Mouse (Mus musculus) thymus, adult 2 months (tissue): ENCODE measurements at regions not wholly inside any gene's neighbourhood (a gene's known extent, or its start where the extent isn't known, plus 50 kb on each side); places are given as distances from the start of the nearest gene placed in this dataset.

Experiments
- DNase-seq: peaks from one replicate; pipeline ENCODE4 v3.0.0; 2021
- H3K27ac ChIP-seq: fragments of 200-500 bp; 2 replicates; pipeline ENCODE4 v1.5.1; 2012; ENCODE audit warnings: low read length, control low read depth; ENCODE audit not compliant: control insufficient read depth, insufficient read depth
- H3K27me3 ChIP-seq: fragments of 200-500 bp; 2 replicates; pipeline ENCODE4 v1.6.1; 2012; ENCODE audit warnings: mild to moderate bottlenecking, low read length, moderate library complexity, mixed read lengths; ENCODE audit not compliant: control insufficient read depth, insufficient read depth
- H3K36me3 ChIP-seq: fragments of 200-500 bp; 2 replicates; pipeline ENCODE4 v1.6.1; 2012; ENCODE audit warnings: mild to moderate bottlenecking, low read length, moderate library complexity; ENCODE audit not compliant: control insufficient read depth, insufficient read depth
- H3K4me1 ChIP-seq: fragments of 200-500 bp; replicated peaks from 2 replicates; pipeline ENCODE4 v1.6.1; 2012; ENCODE audit warnings: low read length; ENCODE audit not compliant: control insufficient read depth, insufficient read depth
- H3K4me3 ChIP-seq: fragments of 200-500 bp; 2 replicates; pipeline ENCODE4 v1.5.1; 2012; ENCODE audit warnings: mild to moderate bottlenecking, low read length, control low read depth, moderate library complexity; ENCODE audit not compliant: control insufficient read depth, insufficient read depth
- CTCF ChIP-seq: fragments of 200-500 bp; IDR thresholded peaks from 2 replicates; pipeline ENCODE4 v1.5.1; 2012; ENCODE audit warnings: mild to moderate bottlenecking, control low read depth, low read length, moderate library complexity, borderline replicate concordance; ENCODE audit not compliant: control insufficient read depth, poor library complexity, insufficient read depth; ENCODE audit errors: extremely low read depth
- POLR2A ChIP-seq: fragments of 200-500 bp; IDR thresholded peaks from 2 replicates; pipeline ENCODE4 v1.6.1; 2012; ENCODE audit warnings: mild to moderate bottlenecking, low read length, control low read depth, moderate library complexity; ENCODE audit not compliant: control insufficient read depth, poor library complexity, insufficient read depth; ENCODE audit errors: extremely low read depth
- WGBS: fragments of 180-500 bp; shearing (Covaris S2); methylation state at CpG from one replicate; pipeline ENCODE4 v1.1.7; 2018; 5-methylcytosine and 5-hydroxymethylcytosine counted together

- no peak for TF ChIP-seq CTCF
- no peak for TF ChIP-seq POLR2A
- no peaks in the 10 kb centered on the region for H3K4me1 ChIP-seq
- no peaks in the 10 kb centered on the region for H3K27me3 ChIP-seq
- 94% methylated on average over 3 of the region's 3 CpGs for WGBS
- no peak overlapping the region for H3K4me3 ChIP-seq
- no peaks in the 10 kb centered on the region for H3K36me3 ChIP-seq
- H3K27ac ChIP-seq: no peak overlapping the region
- DNase-seq: no peak
These were observed 873.2 kb downstream of the Slc22a22 start for GRCm38 (mm10) chr15:56604266-56604665.

GRCm38 (mm10) chr15:56592656-56593055, 884.8 kb downstream of the Slc22a22 start:
- TF ChIP-seq POLR2A (no peak), CTCF (no peak)
- no peak for DNase-seq
- Histone ChIP-seq H3K4me3 (no peak overlapping the region), H3K27me3 (no peaks in the 10 kb centered on the region), H3K4me1 (no peaks in the 10 kb centered on the region), H3K27ac (no peak overlapping the region), H3K36me3 (no peaks in the 10 kb centered on the region)
- 94% methylated on average over 4 of the region's 4 CpGs for WGBS

- no peak overlapping the region for H3K27ac ChIP-seq
- no peaks in the 10 kb centered on the region for H3K4me1 ChIP-seq
- H3K27me3 ChIP-seq: no peaks in the 10 kb centered on the region
- 87% methylated on average over 3 of the region's 3 CpGs for WGBS
- no peak overlapping the region for H3K4me3 ChIP-seq
- TF ChIP-seq POLR2A (no peak), CTCF (no peak)
- DNase-seq: no peak
- H3K36me3 ChIP-seq: no peaks in the 10 kb centered on the region
These were observed 896.5 kb downstream of the Slc22a22 start for GRCm38 (mm10) chr15:56580745-56581515.

GRCm38 (mm10) chr15:56563192-56563591, 914.2 kb downstream of the Slc22a22 start:
- 53% methylated on average over 2 of the region's 2 CpGs for WGBS
- Histone ChIP-seq H3K27me3 (no peaks in the 10 kb centered on the region), H3K27ac (no peak overlapping the region), H3K4me1 (no peaks in the 10 kb centered on the region), H3K36me3 (no peaks in the 10 kb centered on the region), H3K4me3 (no peak overlapping the region)
- TF ChIP-seq POLR2A: no peak
- TF ChIP-seq CTCF: no peak
- DNase-seq: no peak

GRCm38 (mm10) chr15:56562785-56563184, 914.6 kb downstream of the Slc22a22 start:
- 81% methylated on average over 1 of the region's 1 CpGs for WGBS
- no peak for DNase-seq
- TF ChIP-seq POLR2A (no peak), CTCF (no peak)
- no peaks in the 10 kb centered on the region for H3K27me3 ChIP-seq
- no peaks in the 10 kb centered on the region for H3K36me3 ChIP-seq
- H3K4me3 ChIP-seq: no peak overlapping the region
- no peaks in the 10 kb centered on the region for H3K4me1 ChIP-seq
- no peak overlapping the region for H3K27ac ChIP-seq

GRCm38 (mm10) chr15:56562143-56562542, 915.3 kb downstream of the Slc22a22 start:
- Histone ChIP-seq H3K4me1 (no peaks in the 10 kb centered on the region), H3K27me3 (no peaks in the 10 kb centered on the region), H3K36me3 (no peaks in the 10 kb centered on the region), H3K27ac (no peak overlapping the region), H3K4me3 (no peak overlapping the region)
- WGBS: 87% methylated on average over 2 of the region's 2 CpGs
- no peak for TF ChIP-seq CTCF
- no peak for DNase-seq

- Histone ChIP-seq H3K27me3 (no peaks in the 10 kb centered on the region), H3K27ac (no peak overlapping the region), H3K36me3 (no peaks in the 10 kb centered on the region), H3K4me3 (no peak overlapping the region), H3K4me1 (no peaks in the 10 kb centered on the region)
- no peak for DNase-seq
- 84% methylated on average over 3 of the region's 3 CpGs for WGBS
- TF ChIP-seq CTCF (no peak), POLR2A (no peak)
These were observed 923.0 kb downstream of the Slc22a22 start for GRCm38 (mm10) chr15:56554386-56554785.
